Mouse (Mus musculus) embryo, embryonic 11 days (tissue): ENCODE data around the gene Syap1.

Experiments used
- DNase-seq: peaks from one replicate; pipeline ENCODE4 v3.0.0-alpha.2; 2015

Syap1 gene

GRCm38 (mm10) chrX:162829741-162830140 lies 58.5 kb downstream of the Syap1 start:
- DNase-seq, result no peak

- peak; percentile 94 for DNase-seq
These were observed 59.0 kb downstream of the Syap1 start, which contains the start of gene Txlng for GRCm38 (mm10) chrX:162829203-162829708. Gene Txlng (minus strand): TSS chrX:162829454.

- DNase-seq, result no peak
These were observed 59.5 kb downstream of the Syap1 start for GRCm38 (mm10) chrX:162828783-162829182.

DNA sequence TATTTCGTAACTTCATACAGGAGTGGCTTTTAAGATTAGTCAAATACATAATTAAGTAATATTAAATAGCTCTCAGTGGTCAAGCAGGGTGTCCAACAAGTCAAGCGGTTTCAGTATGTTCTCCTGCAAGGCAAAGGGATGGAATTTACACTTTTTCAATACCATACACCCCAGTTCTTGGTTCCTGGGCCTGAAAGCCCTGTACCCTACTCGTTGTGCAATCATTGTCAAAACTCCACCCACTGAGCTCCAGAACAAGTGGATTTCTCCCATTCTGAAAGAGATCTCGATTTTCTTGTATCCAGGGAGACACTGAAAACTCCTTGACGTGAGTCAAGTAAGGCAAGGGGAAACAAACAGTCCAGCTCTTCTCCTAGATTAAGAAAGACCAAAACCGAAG lies 60.2 kb downstream of the Syap1 start:
- no peak for DNase-seq
